Mouse (Mus musculus) kidney, embryonic 16.5 days (tissue): ENCODE measurements around the gene Bcl2. TPM values are rescaled to one million over a fixed set of nuclear protein-coding genes. Genes with fewer than 3 reads are reported as not detected.
"Not testable (repeated sequence)": the region's sequence is repeated elsewhere in the genome, so short reads cannot be mapped to it uniquely, and the experiment has no call there.

Source experiments
- ATAC-seq: fragments of 200-750 bp; cut with Nextera tagmentation; 2 replicates; pipeline ENCODE4 v1.8.0; 2017; ENCODE audit warnings: moderate TSS enrichment; ENCODE audit not compliant: low FRiP score, low TSS enrichment
- H3K27ac ChIP-seq: fragments of 300-500 bp; sonication (generic); 2 replicates; pipeline ENCODE4 v1.5.1; 2014; ENCODE audit warnings: low read length
- H3K27me3 ChIP-seq: fragments of 300-500 bp; sonication (generic); 2 replicates; pipeline ENCODE4 v1.6.1; 2014; ENCODE audit warnings: low read length, control low read depth, mixed read lengths; ENCODE audit not compliant: insufficient read depth
- H3K36me3 ChIP-seq: fragments of 300-500 bp; sonication (generic); 2 replicates; pipeline ENCODE4 v1.6.1; 2014; ENCODE audit warnings: low read length, control low read depth, mixed read lengths; ENCODE audit not compliant: insufficient read depth
- H3K4me1 ChIP-seq: fragments of 300-500 bp; sonication (generic); 2 replicates; pipeline ENCODE4 v1.6.1; 2014; ENCODE audit warnings: low read length, control low read depth, mixed read lengths; ENCODE audit not compliant: insufficient read depth
- H3K4me2 ChIP-seq: fragments of 300-500 bp; sonication (generic); replicated peaks from 2 replicates; pipeline ENCODE4 v1.6.1; 2014; ENCODE audit warnings: low read depth, low read length
- H3K4me3 ChIP-seq: fragments of 300-500 bp; sonication (generic); 2 replicates; pipeline ENCODE4 v1.5.1; 2014; ENCODE audit warnings: mild to moderate bottlenecking, low read length
- H3K9ac ChIP-seq: fragments of 300-500 bp; sonication (generic); replicated peaks from 2 replicates; pipeline ENCODE4 v1.6.1; 2014; ENCODE audit warnings: low read length
- H3K9me3 ChIP-seq: fragments of 300-500 bp; sonication (generic); 2 replicates; pipeline ENCODE4 v1.6.1; 2016; ENCODE audit warnings: low read length, control low read depth
- WGBS: fragments of 180-500 bp; shearing (Covaris S2); extraction: QIAGEN DNeasy Blood & Tissue Kit; methylation state at CpG from one replicate; pipeline ENCODE4 v1.1.7; 2014; 5-methylcytosine and 5-hydroxymethylcytosine counted together
- polyA plus RNA-seq: library from polyadenylated mRNA; unstranded; fragments of >200 nt; fragmentation: Nextera tagmentation; extraction: Ambion mirVana; gene quantifications from 2 replicates; pipeline ENCODE4 v1.2.1, GENCODE M21; 2015

Bcl2 gene
- polyA plus RNA-seq, 1 experiment from 2014 or later: 20.4 TPM

DNA sequence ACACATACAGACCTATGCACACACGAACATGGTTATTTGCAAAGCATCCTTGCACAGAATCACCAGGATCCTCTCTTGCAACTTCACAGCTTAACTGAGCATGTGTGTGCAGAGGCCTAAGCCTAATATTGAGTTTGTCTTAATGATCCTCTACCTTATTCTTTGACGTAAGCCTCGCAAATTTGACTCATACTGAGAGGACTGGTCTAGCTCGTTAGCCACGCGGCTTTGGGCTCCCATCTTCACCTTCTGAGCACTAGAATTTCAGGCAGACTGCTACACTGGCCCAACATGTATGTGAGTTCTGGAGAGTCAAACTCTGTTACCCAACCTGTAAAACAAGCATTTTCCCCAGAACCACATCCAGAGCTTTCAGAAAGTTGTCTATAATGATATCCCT is 28.9 kb upstream of the Bcl2 start:
- Histone ChIP-seq H3K9ac (no peak overlapping the region), H3K27me3 (no peaks in the 10 kb centered on the region), H3K27ac (no peak overlapping the region), H3K9me3 (no peaks in the 10 kb centered on the region), H3K4me1 (no peaks in the 10 kb centered on the region), H3K36me3 (peaks cover 20% of the 10 kb centered on the region), H3K4me3 (no peak overlapping the region), H3K4me2 (no peak overlapping the region)
- ATAC-seq: no peak
- WGBS: 92% methylated on average over 6 of the region's 6 CpGs

DNA sequence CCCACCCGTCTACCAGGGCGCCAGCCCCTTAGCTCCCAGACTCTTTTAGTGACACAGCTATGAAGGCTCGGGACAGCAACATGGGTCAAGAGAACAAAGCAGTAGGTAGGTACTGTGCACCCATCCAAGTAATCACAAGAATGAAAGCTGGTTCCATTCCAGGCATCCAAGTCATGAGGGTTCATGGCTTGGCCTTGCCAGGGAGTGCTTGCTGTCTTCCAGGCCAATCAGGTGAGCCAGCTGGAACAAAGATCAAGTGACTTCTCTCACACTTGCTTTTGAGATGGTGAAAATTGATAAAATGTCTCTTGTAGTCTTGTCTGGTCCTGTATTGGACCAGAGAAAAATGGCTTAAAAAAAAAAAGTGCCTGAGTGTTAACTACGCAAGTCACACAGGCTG is 26.7 kb upstream of the Bcl2 start:
- Histone ChIP-seq H3K36me3 (peaks cover 11% of the 10 kb centered on the region; the same call in 1 of the 2 replicates), H3K4me2 (no peak overlapping the region), H3K9me3 (no peaks in the 10 kb centered on the region), H3K4me1 (no peaks in the 10 kb centered on the region), H3K27me3 (no peaks in the 10 kb centered on the region), H3K27ac (no peak overlapping the region), H3K4me3 (no peak overlapping the region), H3K9ac (no peak overlapping the region)
- ATAC-seq: no peak
- WGBS: 92% methylated on average over 4 of the region's 4 CpGs

DNA sequence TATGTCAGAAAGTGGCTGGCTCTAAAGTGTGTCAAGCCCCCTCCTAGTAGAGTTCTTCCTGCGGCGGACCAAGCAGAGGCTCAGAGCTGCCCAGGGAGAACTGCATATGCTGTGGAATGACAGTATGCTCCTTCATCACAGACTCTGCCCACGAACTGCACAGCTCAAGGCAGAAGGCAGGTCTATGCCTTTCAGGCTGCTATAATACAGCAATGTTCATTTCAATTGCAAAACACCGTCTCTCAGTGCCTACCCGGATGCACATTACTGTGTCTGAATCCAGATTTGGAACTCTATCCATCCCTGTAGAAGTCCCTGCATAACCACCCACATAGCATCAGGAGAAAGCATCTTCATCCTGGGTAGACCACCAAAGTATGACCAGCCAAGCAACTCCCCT is 25.7 kb upstream of the Bcl2 start:
- H3K36me3 ChIP-seq: peaks cover 11% of the 10 kb centered on the region; the same call in 1 of the 2 replicates
- H3K27ac ChIP-seq: no peak overlapping the region
- no peak for ATAC-seq
- H3K9me3 ChIP-seq: no peaks in the 10 kb centered on the region
- H3K4me1 ChIP-seq: no peaks in the 10 kb centered on the region
- H3K4me2 ChIP-seq: no peak overlapping the region
- H3K4me3 ChIP-seq: no peak overlapping the region
- no peaks in the 10 kb centered on the region for H3K27me3 ChIP-seq
- H3K9ac ChIP-seq: no peak overlapping the region
- 93% methylated on average over 5 of the region's 5 CpGs for WGBS

DNA sequence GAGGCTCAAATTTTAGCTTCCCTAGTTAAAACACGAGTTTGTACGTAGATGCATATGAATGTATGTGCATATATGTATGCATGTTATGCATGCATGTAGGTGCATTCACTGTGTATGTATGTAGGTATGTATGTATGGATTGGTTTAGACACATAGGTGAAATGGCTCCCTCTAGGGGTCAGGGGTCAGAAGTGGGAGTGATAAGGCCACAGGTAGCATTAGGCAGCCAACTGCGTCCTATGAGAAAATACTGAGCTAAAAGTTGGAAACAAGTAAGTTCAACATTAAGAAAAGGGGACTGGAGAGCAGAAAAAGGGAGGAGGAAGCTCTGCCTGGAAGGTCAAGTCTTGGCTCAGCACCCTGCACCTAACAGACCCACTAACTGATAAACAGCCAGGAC is 24.0 kb upstream of the Bcl2 start:
- no peak overlapping the region for H3K4me2 ChIP-seq
- no peak overlapping the region for H3K9ac ChIP-seq
- ATAC-seq: no peak
- H3K9me3 ChIP-seq: no peaks in the 10 kb centered on the region
- 88% methylated on average over 3 of the region's 3 CpGs for WGBS
- peaks cover 23% of the 10 kb centered on the region for H3K36me3 ChIP-seq
- H3K4me3 ChIP-seq: no peak overlapping the region
- H3K27ac ChIP-seq: no peak overlapping the region
- H3K27me3 ChIP-seq: no peaks in the 10 kb centered on the region
- no peaks in the 10 kb centered on the region for H3K4me1 ChIP-seq

DNA sequence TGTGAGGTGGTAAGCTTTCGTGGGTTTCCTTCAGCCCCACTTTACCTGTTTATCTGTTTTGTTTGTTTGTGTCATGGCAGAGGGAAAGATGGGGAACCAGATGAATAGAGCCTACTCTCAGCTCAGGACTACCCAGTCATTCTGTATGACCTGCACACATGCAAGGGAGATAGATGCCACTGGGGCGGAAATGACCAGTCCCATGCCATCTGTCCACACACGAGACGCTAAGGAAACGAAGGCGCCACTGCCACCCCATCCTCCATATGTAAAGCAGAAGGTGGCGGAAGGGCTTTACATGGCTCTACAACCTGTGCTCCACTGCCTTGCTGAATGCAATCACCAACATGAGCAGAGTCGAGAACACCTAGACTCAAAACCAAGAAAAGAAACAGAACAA is 22.1 kb upstream of the Bcl2 start:
- ATAC-seq: no peak
- Histone ChIP-seq H3K4me1 (no peaks in the 10 kb centered on the region), H3K4me3 (no peak overlapping the region), H3K27ac (no peak overlapping the region), H3K36me3 (peaks cover 18% of the 10 kb centered on the region), H3K9me3 (no peaks in the 10 kb centered on the region), H3K4me2 (no peak overlapping the region), H3K27me3 (no peaks in the 10 kb centered on the region), H3K9ac (no peak overlapping the region)
- WGBS: 96% methylated on average over 8 of the region's 8 CpGs

DNA sequence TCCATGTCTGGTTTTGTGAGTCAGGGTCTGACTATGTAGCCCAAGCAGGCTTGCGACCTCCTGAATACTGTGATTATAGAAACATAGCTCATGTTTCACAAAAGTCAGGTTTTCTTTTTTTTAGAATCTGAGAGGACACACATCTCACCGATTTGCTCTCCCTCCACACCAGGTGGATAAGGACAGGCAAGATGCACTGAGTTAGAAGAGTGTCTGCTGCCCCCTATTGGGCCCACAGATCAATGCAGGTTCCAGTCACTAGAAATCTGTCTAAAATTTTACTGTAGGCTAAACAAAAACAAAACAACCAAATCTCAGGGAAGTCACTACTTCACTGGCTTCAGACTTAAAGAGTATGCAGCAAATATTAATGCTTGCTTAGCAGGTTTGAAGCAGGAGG is 21.5 kb upstream of the Bcl2 start:
- 50% methylated on average over 2 of the region's 2 CpGs for WGBS
- H3K9me3 ChIP-seq: no peaks in the 10 kb centered on the region
- no peak overlapping the region for H3K4me2 ChIP-seq
- H3K27ac ChIP-seq: no peak overlapping the region
- H3K36me3 ChIP-seq: peaks cover 18% of the 10 kb centered on the region
- H3K4me3 ChIP-seq: no peak overlapping the region
- H3K9ac ChIP-seq: no peak overlapping the region
- no peaks in the 10 kb centered on the region for H3K27me3 ChIP-seq
- no peaks in the 10 kb centered on the region for H3K4me1 ChIP-seq
- ATAC-seq: no peak

DNA sequence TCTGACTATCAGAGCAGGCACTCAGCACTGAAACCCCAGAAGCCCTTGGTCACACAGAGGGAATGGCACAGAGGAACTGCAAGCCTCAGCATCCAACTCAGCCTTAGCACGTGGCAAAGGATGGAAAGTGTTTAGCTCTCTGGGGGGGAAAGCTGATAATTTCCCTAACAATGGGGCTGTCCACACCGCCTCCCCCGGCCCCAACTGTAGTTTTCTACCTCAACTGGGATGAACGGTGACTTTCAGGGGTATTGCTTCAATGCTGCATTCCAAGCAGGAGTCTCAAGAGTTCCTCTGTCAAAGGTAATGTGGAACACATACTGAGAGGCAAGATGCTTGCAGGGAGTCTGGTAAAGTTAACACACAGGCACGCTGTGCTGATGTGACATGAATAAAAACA is 8.0 kb upstream of the Bcl2 start:
- ATAC-seq: no peak
- Histone ChIP-seq H3K4me1 (no peaks in the 10 kb centered on the region), H3K9me3 (no peaks in the 10 kb centered on the region), H3K4me2 (no peak overlapping the region), H3K4me3 (no peak overlapping the region), H3K36me3 (peaks cover 9% of the 10 kb centered on the region; the same call in 1 of the 2 replicates), H3K9ac (no peak overlapping the region), H3K27ac (no peak overlapping the region), H3K27me3 (no peaks in the 10 kb centered on the region)
- WGBS: 60% methylated on average over 5 of the region's 5 CpGs

DNA sequence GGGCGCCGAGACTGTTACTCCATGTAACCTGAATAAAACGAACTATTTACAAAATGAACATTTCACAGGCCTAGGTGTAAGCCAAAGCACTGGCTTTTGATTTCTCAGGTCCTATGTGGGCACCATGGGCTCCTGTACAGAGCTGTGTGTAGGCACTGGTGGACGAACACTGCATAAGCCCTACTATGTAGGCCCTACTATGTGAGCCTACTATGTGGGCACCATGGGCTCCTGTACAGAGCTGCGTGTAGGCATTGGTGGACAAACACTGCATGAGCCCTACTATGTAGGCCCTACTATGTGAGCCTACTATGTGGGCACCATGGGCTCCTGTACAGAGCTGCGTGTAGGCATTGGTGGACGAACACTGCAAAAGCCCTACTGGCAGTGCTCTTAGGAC is 3.7 kb upstream of the Bcl2 start:
- H3K27ac ChIP-seq, H3K36me3 ChIP-seq, ATAC-seq, H3K4me3 ChIP-seq, H3K27me3 ChIP-seq, H3K9ac ChIP-seq, H3K9me3 ChIP-seq, H3K4me2 ChIP-seq: not testable (repeated sequence)
- WGBS: 74% methylated on average over 7 of the region's 7 CpGs
- peaks cover 12% of the 10 kb centered on the region for H3K4me1 ChIP-seq

DNA sequence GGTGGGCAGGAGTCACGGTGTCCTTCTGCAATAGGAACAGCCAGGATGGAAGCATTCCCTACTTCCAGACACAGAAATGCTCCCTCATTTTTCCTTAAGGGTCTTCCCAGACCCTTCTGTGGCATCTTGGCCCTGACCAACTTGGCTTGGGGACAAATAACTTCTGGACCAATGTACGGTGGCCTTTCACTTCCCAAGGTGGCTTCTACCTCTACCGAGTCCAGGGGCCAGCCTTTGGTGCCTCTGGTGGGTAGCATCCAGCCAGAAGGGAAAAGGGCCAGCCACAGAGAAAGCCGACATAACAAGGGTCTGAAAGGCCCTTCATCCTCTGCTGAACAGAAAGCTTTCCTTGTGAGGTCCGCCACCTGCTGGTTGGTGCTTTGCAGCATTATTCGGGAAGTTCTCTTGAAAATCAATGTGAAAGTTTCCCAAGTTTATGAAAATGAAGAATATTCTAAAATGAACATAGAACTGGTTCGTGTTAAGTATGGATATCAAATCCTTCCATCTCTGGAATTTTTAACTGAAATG is 3.1 kb upstream of the Bcl2 start:
- H3K9me3 ChIP-seq: no peaks in the 10 kb centered on the region
- no peak overlapping the region for H3K4me2 ChIP-seq
- no peak overlapping the region for H3K4me3 ChIP-seq
- WGBS: 33% methylated on average over 7 of the region's 7 CpGs
- no peak overlapping the region for H3K9ac ChIP-seq
- ATAC-seq: no peak
- H3K36me3 ChIP-seq: no peaks in the 10 kb centered on the region
- H3K4me1 ChIP-seq: peaks cover 18% of the 10 kb centered on the region
- no peaks in the 10 kb centered on the region for H3K27me3 ChIP-seq
- H3K27ac ChIP-seq: no peak overlapping the region

DNA sequence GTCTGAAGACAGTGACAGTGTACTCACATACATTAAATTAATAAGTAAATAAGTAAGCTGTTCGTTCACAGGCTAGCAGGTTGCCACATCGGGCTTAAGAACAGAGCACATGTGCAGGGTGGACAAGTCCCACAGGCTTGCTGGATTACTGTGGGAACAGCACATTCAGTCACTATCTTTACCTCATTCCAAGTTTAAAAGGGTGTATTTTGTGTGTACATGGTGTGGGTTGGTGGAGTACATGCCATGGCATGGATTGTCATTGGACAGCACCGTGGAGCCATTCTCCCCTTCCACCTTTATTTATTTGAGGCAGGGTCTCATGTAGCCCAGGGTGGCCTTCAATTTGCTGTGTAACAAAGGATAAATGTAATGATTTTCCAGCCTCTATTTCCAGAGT is 2.1 kb upstream of the Bcl2 start:
- no peak overlapping the region for H3K9ac ChIP-seq
- 80% methylated on average over 3 of the region's 3 CpGs for WGBS

More for the DNA sequence above, 2.1 kb upstream of the Bcl2 start:
- H3K4me2 ChIP-seq: no peak overlapping the region
- no peak overlapping the region for H3K27ac ChIP-seq
- no peaks in the 10 kb centered on the region for H3K36me3 ChIP-seq
- H3K4me3 ChIP-seq: no peak overlapping the region
- H3K9me3 ChIP-seq: no peaks in the 10 kb centered on the region
- no peaks in the 10 kb centered on the region for H3K27me3 ChIP-seq
- no peak for ATAC-seq
- peaks cover 28% of the 10 kb centered on the region for H3K4me1 ChIP-seq
